Mouse (Mus musculus) intestine, postnatal 0 days (tissue): ENCODE results near the gene Phlda2. TPM values are rescaled to one million over a fixed set of nuclear protein-coding genes. Genes with fewer than 3 reads are reported as not detected.
A peak's percentile ranks its signal among the peaks of the same experiment; 100 is the strongest.

Experiments used
- ATAC-seq: fragments of 200-750 bp; cut with Nextera tagmentation; 2 replicates; pipeline ENCODE4 v1.8.0; 2017; ENCODE audit warnings: mild to moderate bottlenecking, moderate TSS enrichment, moderate library complexity
- H3K27ac ChIP-seq: fragments of 300-500 bp; sonication (generic); 2 replicates; pipeline ENCODE4 v1.5.1; 2014; ENCODE audit warnings: mild to moderate bottlenecking, low read depth, low read length, moderate library complexity
- H3K27me3 ChIP-seq: fragments of 300-500 bp; sonication (generic); replicated peaks from 2 replicates; pipeline ENCODE4 v1.6.1; 2014; ENCODE audit warnings: low read length, mixed read lengths; ENCODE audit not compliant: control insufficient read depth, insufficient read depth
- H3K36me3 ChIP-seq: fragments of 300-500 bp; sonication (generic); 2 replicates; pipeline ENCODE4 v1.6.1; 2014; ENCODE audit warnings: mild to moderate bottlenecking, moderate library complexity; ENCODE audit not compliant: control insufficient read depth, insufficient read depth
- H3K4me1 ChIP-seq: fragments of 300-500 bp; sonication (generic); replicated peaks from 2 replicates; pipeline ENCODE4 v1.6.1; 2014; ENCODE audit warnings: antibody characterized with exemption, low read length, mixed read lengths; ENCODE audit not compliant: control insufficient read depth, insufficient read depth
- H3K4me2 ChIP-seq: fragments of 300-500 bp; sonication (generic); replicated peaks from 2 replicates; pipeline ENCODE4 v1.6.1; 2014; ENCODE audit warnings: low read depth, mild to moderate bottlenecking, moderate library complexity
- H3K4me3 ChIP-seq: fragments of 300-500 bp; sonication (generic); 2 replicates; pipeline ENCODE4 v1.5.1; 2014; ENCODE audit warnings: low read depth, low read length
- H3K9ac ChIP-seq: fragments of 300-500 bp; sonication (generic); 2 replicates; pipeline ENCODE4 v1.6.1; 2014; ENCODE audit warnings: mild to moderate bottlenecking, low read depth, low read length
- H3K9me3 ChIP-seq: fragments of 300-500 bp; sonication (generic); 2 replicates; pipeline ENCODE4 v1.6.1; 2016; ENCODE audit warnings: mixed run types; ENCODE audit not compliant: control insufficient read depth
- CTCF ChIP-seq: sonication (generic); IDR thresholded peaks from 2 replicates; pipeline ENCODE4 v1.5.1; 2016; ENCODE audit warnings: low read depth, mild to moderate bottlenecking, control low read depth, antibody characterized with exemption, moderate library complexity
- WGBS: fragments of 180-500 bp; shearing (Covaris S2); extraction: QIAGEN DNeasy Blood & Tissue Kit; methylation state at CpG from one replicate; pipeline ENCODE4 v1.1.7; 2014; 5-methylcytosine and 5-hydroxymethylcytosine counted together
- polyA plus RNA-seq: library from polyadenylated mRNA; unstranded; fragments of >200 nt; fragmentation: Nextera tagmentation; extraction: Ambion mirVana; gene quantifications from 2 replicates; pipeline ENCODE4 v1.2.1, GENCODE M21; 2015

Gene Phlda2
- polyA plus RNA-seq, 1 experiment from 2014 or later, result 1.3 TPM

GRCm38 (mm10) chr7:143498584-143498983, 4.4 kb downstream of the Phlda2 start:
- H3K4me2 ChIP-seq, result no peak overlapping the region
- peaks cover 23% of the 10 kb centered on the region for H3K27me3 ChIP-seq
- no peak overlapping the region for H3K27ac ChIP-seq
- H3K9me3 ChIP-seq, result no peaks in the 10 kb centered on the region
- H3K9ac ChIP-seq, result no peak overlapping the region
- no peak for TF ChIP-seq CTCF
- ATAC-seq, result 0 out of 2 replicates have a peak, but pooled peaks have one; percentile 39
- no peaks in the 10 kb centered on the region for H3K36me3 ChIP-seq
- H3K4me1 ChIP-seq, result peaks cover 10% of the 10 kb centered on the region; the same call in 1 of the 2 replicates
- no peak overlapping the region for H3K4me3 ChIP-seq
- 72% methylated on average over 4 of the region's 4 CpGs for WGBS

- TF ChIP-seq CTCF, result no peak
- no peaks in the 10 kb centered on the region for H3K9me3 ChIP-seq
- ATAC-seq, result peak; percentile 51
- H3K27ac ChIP-seq, result no peak overlapping the region
- H3K4me1 ChIP-seq, result peaks cover 7% of the 10 kb centered on the region; the same call in 1 of the 2 replicates
- H3K4me3 ChIP-seq, result no peak overlapping the region
- no peak overlapping the region for H3K9ac ChIP-seq
- no peaks in the 10 kb centered on the region for H3K36me3 ChIP-seq
- 47% methylated on average over 8 of the region's 8 CpGs for WGBS
- no peak overlapping the region for H3K4me2 ChIP-seq
- no peaks in the 10 kb centered on the region for H3K27me3 ChIP-seq
Measured at GRCm38 (mm10) chr7:143495104-143495961, 7.6 kb downstream of the Phlda2 start.

GRCm38 (mm10) chr7:143493616-143494126, 9.3 kb downstream of the Phlda2 start:
- no peaks in the 10 kb centered on the region for H3K36me3 ChIP-seq
- ATAC-seq, result no peak
- no peak for TF ChIP-seq CTCF
- H3K9ac ChIP-seq, result no peak overlapping the region
- H3K27ac ChIP-seq, result no peak overlapping the region
- H3K4me1 ChIP-seq, result peaks cover 7% of the 10 kb centered on the region; the same call in 1 of the 2 replicates
- H3K27me3 ChIP-seq, result no peaks in the 10 kb centered on the region
- whole genome bisulfite sequencing, result 84% methylated on average over 6 of the region's 6 CpGs
- no peak overlapping the region for H3K4me2 ChIP-seq
- H3K9me3 ChIP-seq, result no peaks in the 10 kb centered on the region
- no peak overlapping the region for H3K4me3 ChIP-seq

GRCm38 (mm10) chr7:143489735-143490134, 13.2 kb downstream of the Phlda2 start:
- H3K36me3 ChIP-seq, result no peaks in the 10 kb centered on the region
- no peak for ATAC-seq
- H3K9ac ChIP-seq, result no peak overlapping the region
- 77% methylated on average over 6 of the region's 6 CpGs for WGBS
- H3K4me1 ChIP-seq, result no peaks in the 10 kb centered on the region
- H3K4me3 ChIP-seq, result no peak overlapping the region
- no peak for TF ChIP-seq CTCF
- no peak overlapping the region for H3K4me2 ChIP-seq
- no peaks in the 10 kb centered on the region for H3K27me3 ChIP-seq
- H3K9me3 ChIP-seq, result no peaks in the 10 kb centered on the region
- no peak overlapping the region for H3K27ac ChIP-seq

GRCm38 (mm10) chr7:143482541-143482940, 20.4 kb downstream of the Phlda2 start:
- ATAC-seq, result no peak
- Histone ChIP-seq H3K9ac (no peak overlapping the region), H3K9me3 (no peaks in the 10 kb centered on the region), H3K36me3 (no peaks in the 10 kb centered on the region), H3K4me2 (no peak overlapping the region), H3K4me1 (no peaks in the 10 kb centered on the region), H3K4me3 (no peak overlapping the region), H3K27me3 (no peaks in the 10 kb centered on the region), H3K27ac (no peak overlapping the region)
- no peak for TF ChIP-seq CTCF
- 17% methylated on average over 6 of the region's 6 CpGs for WGBS

- no peak overlapping the region for H3K9ac ChIP-seq
- H3K36me3 ChIP-seq, result no peaks in the 10 kb centered on the region
- H3K4me1 ChIP-seq, result no peaks in the 10 kb centered on the region
- no peak overlapping the region for H3K27ac ChIP-seq
- no peak for TF ChIP-seq CTCF
- H3K4me2 ChIP-seq, result no peak overlapping the region
- no peak for ATAC-seq
- no peaks in the 10 kb centered on the region for H3K27me3 ChIP-seq
- no peaks in the 10 kb centered on the region for H3K9me3 ChIP-seq
- H3K4me3 ChIP-seq, result no peak overlapping the region
- 59% methylated on average over 5 of the region's 5 CpGs for WGBS
Measured at GRCm38 (mm10) chr7:143481806-143482387, 21.1 kb downstream of the Phlda2 start.
